Mouse (Mus musculus) layer of hippocampus, postnatal 36 days (tissue): ENCODE data around the gene Dhx57. TPM values are rescaled to one million over a fixed set of nuclear protein-coding genes. Genes with fewer than 3 reads are reported as not detected.
"Not testable (repeated sequence)": the region's sequence is repeated elsewhere in the genome, so short reads cannot be mapped to it uniquely, and the experiment has no call there.

Experiments
- DNase-seq, 2 experiments: peaks; one replicate each; pipeline ENCODE4 v3.0.0; 2022
- total RNA-seq, 2 experiments: library from RNA; stranded (reverse); gene quantifications; 2 replicates each; pipeline ENCODE4 v1.2.3; 2021

The Dhx57 gene
- total RNA-seq, 2 experiments from 2014 or later = 35.5 to 36.0 TPM

DNA sequence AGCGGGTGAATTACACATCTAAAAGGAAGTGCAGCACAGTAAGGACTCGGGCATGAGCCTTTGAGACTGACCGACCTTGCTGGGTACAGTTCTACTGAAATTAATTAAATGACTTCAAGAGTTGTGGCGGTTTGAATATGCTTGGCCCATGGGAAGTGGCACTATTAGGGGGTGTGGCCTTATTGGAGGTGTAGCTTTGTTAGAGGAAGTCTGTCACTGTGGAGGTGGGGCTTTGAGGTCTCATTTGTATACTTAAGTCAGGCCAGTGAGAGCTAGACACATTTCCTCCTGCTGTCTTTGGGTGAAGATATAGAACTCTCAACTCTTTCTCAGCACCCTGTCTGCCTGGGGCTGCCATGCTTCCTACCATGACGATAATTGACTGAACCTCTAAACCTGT, 35.9 kb downstream of the Dhx57 start:
- DNase-seq = no peak

DNA sequence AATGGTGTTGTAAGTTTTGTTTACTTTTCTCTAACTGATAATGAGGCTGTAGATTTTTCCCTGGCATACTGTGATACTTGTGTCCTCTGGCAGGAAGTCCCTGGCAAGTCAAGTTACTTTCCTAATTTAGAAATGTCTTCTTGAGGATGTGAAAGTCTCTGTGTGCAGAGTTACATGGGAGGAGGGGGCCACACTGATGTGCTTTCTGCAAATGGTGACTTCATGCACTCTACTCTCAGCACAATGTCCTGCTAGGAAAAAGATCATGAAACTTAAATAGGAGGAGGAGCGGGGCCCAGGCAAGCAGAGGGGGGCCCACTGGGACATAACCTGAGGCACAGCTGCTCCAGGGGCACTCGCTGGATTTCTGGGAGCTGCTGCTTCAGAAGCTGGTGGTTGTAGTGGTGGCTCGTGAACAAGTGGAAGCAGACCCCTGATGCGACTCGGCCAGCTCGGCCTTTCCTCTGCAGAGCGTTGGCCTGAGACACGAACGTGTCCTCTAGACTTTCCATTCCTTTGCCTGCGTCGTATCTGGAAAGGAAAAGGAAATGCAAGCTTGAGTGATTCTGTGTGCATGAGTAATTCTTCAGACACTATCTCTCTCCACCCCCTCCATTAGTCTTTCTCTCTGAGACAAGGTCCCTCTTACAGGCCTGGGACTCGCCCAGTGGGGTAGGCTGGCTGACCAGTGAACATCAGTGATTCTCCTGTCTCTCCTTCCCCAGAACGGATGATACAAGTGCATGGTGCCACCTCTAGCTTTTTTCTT, 37.3 kb downstream of the Dhx57 start:
- no peak for DNase-seq

DNA sequence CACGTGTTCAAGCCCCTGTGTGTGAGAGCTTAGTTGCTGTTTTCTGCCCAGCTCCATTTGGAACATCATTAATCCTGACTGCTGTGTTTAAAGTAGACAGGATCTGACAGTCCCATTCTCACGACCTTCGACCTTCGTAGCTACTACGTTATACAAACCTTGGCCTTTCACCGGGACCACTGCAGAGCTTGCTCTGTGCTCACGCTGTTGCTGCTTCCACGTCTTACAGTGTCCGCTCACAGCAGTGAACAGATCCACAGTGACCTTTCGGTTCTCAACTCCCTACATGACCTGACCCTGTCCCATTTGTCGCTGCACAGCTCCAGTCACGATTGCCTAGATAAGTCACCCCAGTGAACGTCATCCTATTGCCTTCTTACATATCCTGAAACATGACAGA, 47.2 kb downstream of the Dhx57 start:
- DNase-seq = no peak

DNA sequence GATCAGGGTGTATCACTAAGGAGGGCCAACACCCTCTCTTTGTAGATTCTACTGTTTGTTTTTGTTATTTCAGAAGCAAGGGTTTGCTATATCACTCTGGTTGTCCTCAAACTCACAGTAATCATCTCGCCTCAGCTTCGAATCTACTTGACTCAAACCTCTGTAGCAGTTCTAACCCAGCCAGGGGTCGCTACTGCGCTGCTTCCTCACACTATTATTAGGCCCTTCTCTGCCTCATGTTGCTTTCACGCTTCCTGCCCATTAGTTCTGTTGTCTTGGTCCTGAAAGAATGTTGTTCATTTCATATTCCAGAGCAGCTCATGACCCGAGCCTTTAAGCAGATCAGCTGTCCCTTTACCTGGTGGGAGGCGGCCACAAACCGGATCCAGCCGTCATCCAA, 48.7 kb downstream of the Dhx57 start:
- DNase-seq = no peak

DNA sequence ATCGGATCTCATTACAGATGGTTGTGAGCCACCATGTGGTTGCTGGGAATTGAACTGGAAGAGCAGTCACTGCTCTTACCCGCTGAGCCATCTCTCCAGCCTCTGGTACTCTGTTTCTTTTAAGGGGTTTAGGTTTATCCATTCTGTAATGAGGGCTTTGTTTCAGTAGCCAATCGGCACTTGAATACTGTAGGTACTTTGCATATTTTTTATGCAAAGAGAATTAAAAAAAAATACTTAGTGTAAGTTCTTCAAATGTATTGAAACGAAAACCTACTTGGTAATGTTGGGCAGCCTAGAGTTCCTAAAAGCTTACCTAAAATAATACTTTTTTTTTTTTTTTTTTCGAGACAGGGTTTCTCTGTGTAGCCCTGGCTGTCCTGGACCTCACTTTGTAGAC, 52.8 kb downstream of the Dhx57 start:
- DNase-seq = no peak

DNA sequence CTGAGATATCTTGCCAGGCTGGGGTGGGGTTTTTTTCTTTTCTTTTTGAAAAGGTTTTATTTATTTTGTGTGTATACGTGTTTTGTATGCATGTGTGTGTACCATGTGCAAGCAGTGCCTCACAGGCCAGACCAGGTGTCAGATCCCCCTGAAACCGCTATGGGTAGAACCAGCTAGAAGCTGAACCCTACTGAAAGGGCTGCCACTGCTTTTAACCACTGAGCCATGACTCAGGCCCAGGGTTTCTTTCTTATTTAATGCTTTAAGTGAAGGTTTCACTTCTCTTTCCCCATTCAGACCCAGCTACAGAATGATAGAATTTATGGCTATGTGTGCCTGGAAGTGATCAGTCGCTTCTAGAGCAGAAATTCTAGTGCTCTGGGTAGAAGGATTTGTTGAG, 53.5 kb downstream of the Dhx57 start:
- DNase-seq = no peak

DNA sequence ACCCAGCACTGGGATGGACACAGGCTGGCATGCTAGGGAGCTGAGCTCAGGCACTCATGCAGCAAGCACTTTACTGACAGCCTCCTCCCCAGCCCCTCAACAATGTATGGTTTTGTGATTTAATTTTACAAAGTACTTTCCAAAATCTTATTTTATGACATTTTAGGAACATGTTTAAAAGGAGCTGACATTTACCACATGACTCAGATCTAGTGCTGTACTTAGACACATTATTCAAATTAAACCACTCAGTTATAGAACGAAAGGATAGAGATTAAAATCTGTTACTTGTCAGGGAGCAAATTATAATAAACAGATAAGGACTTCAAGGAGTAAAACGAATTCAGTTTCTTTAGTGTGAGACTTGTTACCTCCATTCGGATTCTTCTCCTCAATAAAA, 54.8 kb downstream of the Dhx57 start:
- no peak for DNase-seq

DNA sequence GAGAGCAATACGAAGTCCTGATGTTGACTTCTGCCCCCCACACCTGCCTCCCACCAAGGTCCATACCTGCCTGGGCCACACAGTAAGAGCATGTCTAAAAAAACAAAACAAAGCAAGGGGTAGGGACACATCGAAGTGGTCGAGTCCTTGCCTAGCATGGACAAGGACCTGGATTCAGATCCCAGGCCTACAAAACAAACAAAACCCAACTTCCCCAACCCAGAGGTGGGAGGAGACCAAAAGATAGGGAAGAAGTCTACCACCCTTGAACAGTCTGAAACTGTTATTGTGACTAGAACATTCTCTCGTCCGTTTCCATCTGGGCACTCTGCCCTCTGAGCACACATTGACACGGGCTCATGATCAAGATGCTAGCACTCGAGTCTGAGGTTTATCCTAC, 55.9 kb downstream of the Dhx57 start:
- no peak for DNase-seq

DNA sequence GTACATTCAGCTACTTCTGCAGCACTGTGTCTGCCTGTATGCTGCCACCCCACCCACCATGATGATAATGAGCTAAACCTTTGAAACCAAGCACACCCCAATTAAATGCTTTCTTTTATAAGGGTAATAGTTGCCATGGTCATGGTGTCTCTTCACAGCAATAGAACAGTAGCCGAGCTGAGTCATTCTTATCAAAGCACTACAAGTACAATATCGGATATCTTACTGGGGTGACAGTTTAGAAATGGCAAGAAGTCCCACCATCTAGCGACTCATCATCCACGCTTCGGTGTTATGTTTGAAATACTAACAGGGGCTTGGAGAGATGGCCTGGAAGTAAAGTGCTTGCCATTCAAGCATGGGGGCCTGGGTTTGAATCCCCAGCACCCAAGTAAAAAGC, 56.4 kb downstream of the Dhx57 start:
- DNase-seq = no peak

DNA sequence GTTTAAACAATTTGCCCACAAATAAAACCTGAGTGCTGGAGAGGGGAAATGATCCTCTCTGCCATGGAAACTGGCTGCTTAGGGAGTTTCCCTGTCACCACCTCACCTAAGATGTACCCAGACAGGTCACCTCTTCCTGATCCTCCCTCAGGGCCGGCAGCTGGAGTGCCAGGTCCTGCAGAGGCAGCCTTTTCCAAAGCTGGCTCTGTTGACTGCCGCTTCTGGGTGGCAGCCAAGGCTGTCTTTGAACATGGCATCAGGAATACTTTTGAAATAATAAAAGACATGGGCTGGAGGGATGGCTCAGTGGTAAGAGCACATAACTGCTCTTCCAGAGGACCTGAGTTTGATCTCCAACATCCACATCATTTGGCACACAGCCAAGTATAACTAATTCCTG, 60.9 kb downstream of the Dhx57 start:
- DNase-seq = peak in 1 of 2 experiments; percentile 25

DNA sequence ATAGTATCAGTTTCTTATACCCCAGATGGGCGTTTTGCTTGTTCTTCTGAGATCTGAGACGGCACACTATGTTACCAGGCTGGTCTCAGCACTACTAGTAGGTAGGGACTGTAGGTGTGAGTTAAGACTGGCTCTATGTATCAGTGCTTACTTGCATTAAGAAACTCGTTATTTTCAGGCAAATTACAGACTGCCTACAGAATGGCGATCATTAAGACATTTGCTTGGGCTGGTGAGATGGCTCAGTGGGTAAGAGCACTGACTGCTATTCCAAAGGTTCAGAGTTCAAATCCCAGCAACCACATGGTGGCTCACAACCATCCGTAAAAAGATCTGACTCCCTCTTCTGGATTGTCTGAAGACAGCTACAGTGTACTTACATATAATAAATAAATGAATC, 65.1 kb downstream of the Dhx57 start:
- DNase-seq = not testable (repeated sequence)

DNA sequence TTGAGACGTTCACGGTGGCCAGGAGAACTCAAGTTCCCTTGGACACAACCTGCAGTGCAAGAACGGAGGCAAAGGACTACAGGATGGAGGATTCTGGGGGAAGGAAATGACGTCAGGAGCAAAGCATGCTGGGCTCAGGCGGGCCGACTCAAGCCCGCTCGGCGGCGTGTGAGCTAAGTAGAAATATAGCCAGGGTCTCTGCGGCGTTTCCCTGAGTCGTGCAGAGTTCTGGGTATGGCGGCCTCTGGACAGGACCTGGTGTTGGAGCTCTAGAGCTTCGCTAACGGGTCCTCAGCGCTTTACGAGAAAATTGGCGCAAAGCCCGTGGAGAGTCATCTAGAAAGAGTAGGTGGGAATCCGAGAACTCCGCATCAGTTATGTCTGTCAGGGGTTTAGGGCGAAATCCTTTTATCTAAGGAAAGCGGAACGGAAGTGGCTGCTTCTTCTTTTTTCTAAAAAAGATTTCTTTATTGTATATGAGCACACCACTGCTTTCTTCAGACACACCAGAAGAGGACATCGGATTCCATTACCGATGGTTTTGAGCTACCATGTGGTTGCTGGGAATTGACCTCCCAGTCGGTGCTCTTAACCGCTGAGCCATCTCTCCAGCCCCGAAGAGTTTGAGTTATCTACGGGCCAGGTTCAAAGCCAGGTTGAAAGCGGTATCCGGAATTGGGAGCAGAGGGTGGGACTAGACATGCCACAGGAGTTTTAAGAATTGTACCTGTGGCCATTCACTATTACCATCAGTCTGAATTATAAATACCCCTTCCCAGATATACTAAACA, 65.8 kb downstream of the Dhx57 start, which contains the start of gene Gemin6:
Gemin6 (plus strand) TSS at position 116 of the 791 bp plus-strand sequence.
- peak; percentile 85 to 88 for DNase-seq

DNA sequence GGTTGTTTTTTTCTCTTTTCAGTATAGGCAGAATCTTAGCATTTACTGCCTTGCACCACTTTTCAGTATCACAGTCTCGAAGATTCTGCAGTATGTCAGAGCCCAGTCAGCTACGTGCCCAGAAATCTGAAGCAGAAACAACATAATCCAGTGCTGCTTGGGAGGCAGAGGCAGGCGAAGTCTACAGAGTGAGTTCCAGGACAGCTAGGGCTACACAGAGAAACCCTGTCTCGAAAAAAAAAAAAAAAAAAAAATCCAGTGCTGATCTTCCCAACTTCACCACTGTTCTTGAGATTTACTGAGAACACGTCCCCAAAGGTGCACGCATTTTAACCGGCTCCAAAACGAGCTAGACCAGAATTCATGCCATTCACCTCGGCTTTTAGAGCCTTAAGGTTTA, 66.4 kb downstream of the Dhx57 start:
- no peak for DNase-seq

DNA sequence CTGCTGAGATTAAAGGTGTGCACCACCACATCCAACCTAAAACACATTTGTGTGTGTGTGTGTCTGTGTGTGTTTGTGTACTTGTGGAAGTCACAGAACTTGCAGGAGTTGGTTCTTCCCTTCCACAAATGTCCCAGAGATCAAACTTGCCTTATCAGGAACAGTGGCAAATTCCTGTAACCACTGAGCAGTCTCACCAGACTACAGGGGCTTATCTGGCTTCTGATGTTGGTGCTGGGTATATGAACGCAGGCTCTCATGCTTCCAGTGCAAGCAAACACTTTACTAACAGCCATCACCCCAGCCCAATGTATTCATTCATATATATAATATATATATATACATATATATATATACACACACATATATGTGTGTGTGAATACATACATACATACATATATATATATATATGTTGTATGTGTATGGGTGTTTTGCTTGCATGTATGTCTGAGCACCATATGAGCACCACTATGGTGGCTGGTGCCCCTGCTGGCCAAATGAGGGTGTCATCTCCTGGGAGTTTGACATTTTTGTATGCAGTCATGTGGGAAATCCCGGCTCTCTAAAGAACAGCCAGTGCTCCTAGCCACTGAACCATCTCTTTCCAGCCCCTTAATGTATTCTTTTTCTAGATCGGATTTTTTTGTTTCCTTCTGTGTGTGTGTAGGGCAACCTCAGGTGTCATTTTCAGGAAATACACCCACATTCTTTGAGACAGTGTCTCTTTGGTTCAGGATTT, 68.2 kb downstream of the Dhx57 start:
- no peak for DNase-seq

DNA sequence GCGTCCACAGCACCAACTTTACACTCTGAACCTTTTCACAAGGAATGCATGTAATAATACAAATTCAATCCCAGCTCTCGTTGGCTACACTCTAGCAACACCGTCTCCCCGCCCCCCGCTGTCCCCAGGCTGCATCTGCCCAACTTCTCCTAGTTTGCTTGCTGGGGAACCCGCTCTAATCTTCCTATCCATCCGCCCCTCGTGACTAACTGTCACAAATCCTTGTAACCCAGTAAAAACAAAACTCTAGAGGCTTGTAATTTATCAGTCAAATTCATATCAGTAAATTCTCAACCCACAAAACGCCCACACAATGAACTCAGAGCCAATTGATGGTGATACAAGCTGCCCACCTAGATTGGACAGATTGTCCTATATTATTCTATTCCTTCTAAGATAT, 69.1 kb downstream of the Dhx57 start:
- no peak for DNase-seq

DNA sequence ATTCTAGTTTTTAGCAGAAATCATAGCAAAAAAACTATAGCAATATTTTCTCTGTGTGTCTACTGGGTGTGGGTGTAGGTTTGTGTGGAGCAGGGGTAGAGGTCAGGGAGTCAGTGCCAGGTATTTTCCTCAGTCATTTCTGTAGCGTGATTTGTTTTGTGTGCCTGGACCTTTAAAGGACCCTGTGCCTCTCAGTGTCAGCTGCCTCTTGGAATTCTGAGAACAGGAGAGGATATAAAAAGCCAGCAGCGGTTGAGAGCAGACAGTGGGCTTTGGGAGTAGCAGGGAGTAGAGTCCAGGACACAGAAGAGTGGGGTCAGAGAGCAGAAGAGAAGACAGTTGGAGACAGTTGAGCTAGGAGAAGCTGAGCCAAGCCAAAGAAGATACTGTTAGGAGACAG, 70.1 kb downstream of the Dhx57 start:
- DNase-seq = no peak

DNA sequence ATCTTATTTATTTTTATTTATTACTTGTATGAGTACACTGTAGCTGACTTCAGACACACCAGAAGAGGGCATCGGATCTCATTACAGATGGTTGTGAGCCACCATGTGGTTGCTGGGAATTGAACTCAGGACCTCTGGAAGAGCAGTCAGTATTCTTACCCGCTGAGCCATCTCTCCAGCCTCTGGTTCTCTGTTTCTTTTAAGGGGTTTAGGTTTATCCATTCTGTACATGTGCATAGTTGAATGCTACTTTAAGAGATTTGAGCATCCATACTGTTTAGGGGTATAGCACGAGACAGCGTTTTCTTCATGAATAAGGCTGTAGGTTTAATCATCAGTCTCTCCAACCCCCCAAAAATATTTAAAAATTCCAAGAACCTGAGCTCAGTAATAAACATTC, 76.3 kb downstream of the Dhx57 start:
- not testable (repeated sequence) for DNase-seq

DNA sequence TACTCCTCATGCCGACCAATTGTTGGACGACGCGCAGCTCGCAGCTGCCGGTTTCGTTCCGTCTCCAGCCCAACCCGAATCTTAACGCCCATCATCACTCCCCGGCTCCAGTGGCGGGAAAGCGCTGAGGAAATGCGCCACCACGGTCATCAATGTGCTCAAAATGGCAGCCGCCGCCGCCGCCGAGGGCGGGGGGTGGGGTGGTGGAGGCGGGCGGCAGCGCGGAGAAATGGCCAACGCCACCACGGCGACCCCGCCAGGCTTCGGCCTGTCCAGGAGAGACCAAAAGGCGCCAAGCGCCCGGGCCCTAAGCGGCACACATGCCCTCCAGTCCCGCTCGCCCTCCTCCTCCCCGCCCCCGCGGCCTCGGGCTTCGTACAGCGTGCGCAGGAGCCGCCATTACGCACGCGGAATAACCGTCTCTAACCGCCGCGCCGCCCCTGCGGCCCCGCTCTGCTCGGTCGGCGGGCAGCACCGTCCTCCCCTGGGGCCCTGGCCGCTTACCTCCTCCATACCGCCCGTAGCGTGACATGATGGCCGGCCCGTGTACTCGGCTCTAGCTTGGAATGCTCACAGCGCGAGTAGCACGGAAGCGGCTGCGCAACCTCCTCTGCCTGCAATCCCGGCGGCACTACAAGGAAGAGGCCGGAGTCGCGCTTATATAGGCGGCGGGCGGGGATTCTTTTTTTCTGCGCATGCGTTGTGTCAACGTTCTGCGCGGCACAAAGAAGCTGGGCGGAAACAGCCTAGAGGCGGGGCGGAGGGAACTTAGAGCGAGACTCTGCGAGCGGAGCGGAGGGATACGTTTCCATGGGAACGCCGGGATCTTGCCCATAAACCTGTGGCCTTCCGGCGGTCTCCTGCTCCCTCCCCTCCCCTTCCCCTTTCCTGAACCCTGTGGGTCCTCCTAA, 83.3 kb downstream of the Dhx57 start, which contains the start of the genes Srsf7 and Ttc39d:
Srsf7 (minus strand) TSS at position 637 of the 911 bp plus-strand sequence.
Ttc39d (plus strand) TSS at position 790 of the 911 bp plus-strand sequence.
- peak; percentile 98 for DNase-seq

DNA sequence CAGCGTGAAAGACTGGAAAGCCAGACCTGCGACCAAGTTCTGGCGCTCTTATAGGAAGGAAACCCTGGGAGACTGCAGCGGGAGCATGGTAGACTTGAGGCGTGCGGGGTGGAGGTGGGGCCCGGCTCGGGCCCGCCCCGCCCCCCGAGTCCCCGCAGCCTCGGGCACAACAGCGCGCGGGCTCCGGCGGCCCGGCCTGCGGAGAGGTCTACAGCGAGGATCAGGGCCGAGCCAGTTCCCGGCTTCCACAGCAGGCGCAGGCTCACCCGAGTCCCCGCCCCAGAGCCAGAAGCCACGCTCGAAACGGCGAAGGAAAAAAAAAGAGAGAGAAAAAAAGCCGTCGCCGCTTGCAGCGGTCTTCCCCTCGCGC, 84.0 kb downstream of the Dhx57 start:
- no peak for DNase-seq

DNA sequence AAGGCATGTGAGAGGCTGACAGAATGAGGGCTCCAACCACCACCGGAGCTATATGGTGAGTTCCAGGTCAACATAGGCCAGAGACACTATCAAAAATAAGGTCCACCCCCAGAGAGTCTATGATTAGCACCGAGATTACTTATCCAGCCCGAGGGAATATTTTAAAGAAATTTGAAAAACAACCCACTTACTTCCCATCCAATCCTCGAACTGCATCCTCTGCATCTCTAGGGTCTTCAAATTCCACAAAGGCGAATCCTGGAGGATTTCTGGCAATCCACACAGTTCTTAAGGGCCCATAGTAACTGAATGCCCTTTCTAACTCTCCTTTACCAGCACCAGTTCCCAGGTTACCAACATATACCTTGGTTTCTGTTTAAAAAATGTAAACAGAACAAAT, 84.6 kb downstream of the Dhx57 start:
- no peak for DNase-seq

DNA sequence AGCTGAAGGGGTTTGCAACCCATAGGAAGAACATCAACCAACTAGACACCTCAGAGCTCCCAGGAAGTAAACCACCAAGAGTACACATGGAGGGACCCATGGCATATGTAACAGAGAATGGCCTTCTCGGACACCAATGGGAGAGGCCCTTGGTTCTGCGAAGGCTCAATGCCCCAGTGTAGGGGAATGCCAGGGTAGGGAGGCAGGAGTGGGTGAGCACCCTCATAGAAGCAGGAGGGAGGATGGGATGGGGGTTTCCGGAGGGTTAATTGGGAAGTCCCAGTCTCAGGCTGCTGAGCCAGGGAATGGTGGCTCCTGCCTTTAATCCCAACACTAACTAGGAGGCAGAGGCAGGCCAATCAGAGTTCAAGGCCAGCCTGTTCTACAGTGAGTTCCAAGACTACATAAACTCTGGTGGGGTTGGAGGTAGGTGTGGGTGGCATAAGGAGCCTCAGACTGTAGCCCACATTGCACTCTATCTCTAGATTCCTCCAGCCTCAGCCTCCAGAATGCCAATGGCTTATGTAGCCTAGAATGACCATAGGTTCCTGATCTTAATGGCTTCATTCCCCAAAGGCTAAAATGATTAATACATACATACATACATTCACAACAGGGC, 91.0 kb downstream of the Dhx57 start:
- DNase-seq = no peak

DNA sequence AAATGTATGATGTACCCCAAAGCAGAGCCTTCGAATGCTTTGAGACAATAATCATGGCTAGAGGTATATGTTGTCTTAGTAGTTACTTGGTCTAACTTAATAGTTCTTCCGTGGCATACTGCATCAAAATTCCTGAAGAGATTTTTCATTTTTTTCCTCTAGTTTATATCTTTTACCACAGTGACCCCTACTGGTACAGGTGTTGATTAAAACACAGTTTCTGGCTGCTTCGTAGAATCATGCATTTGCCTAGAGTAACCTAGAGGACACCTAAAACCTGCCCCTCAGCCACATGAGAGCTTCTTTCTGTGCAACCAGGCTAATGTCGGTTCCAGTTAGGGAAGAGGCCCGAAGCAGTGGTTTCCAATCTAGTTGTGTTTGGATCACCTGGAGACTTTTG, 97.2 kb downstream of the Dhx57 start:
- DNase-seq = no peak
